Mouse (Mus musculus): ENCODE measurements around the gene 1700028P14Rik. TPM values are rescaled to one million over a fixed set of nuclear protein-coding genes. Genes with fewer than 3 reads are reported as not detected.

1700028P14Rik gene
- polyA plus RNA-seq, 1 experiment from 2014 or later = not detected

- H3K27ac ChIP-seq (replicated peaks) = no peak overlapping the region
- DNase-seq (ENCODE audit: low spot score) (no peak), ATAC-seq (ENCODE audit: low FRiP score, low TSS enrichment) (no peak)
- H3K9ac ChIP-seq (ENCODE audit: low read length) = no peak overlapping the region
- H3K36me3 ChIP-seq (ENCODE audit: control insufficient read depth, insufficient read depth, low read length) = no peaks in the 10 kb centered on the region
- no peaks in the 10 kb centered on the region for H3K27me3 ChIP-seq (ENCODE audit: control insufficient read depth, insufficient read depth, low read length)
- TF ChIP-seq EP300 (optimal IDR thresholded peaks at IDR 0.05) (no peak), CTCF (IDR thresholded peaks at IDR 0.05; ENCODE audit: low read depth) (peak; percentile 68)
- no peaks in the 10 kb centered on the region for H3K9me3 ChIP-seq (ENCODE audit: control insufficient read depth, low read length)
- H3K4me1 ChIP-seq (replicated peaks; ENCODE audit: control insufficient read depth, insufficient read depth) = no peaks in the 10 kb centered on the region
- H3K4me3 ChIP-seq (ENCODE audit: low read depth, low read length) = no peak overlapping the region
- H3K4me2 ChIP-seq (replicated peaks; ENCODE audit: low read depth) = no peak overlapping the region
These were observed 107.0 kb downstream of the 1700028P14Rik start for GRCm38 (mm10) chr19:23545604-23546003.

DNA sequence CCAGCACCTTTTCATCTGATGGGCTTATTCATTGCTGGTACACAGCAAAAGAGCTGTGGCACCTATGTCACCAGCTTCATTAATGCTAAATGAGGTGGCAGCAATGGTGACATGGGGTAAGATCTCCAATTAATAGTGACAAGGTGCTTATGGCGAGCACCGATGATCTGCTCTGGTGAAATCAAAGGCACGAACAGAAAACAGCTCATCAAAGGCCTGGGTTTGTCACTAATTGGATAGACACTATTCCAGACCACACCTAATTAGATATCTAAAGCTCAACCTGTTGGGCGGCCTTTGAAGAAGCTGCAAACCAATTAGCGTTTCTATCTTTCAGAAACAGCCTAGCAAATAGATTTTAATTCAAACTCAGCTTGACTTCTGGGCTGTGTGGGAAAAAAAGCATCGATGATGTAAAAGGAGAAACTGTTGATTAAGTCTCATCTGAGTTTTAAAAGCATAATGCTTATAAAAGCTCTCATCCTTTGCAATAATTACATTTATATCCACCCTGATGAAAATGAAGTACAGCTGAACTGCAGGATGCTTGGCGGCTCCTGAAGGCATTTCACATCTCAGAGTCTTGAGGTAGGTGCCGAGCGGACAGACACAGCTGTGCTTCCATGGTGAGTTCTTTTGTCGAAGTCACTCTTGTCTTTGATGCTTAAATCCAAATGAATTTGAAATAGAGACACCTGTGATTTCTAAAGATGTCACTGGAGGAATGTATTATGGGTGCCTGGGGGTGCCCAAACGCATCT lies 109.2 kb downstream of the 1700028P14Rik start:
- Histone ChIP-seq H3K4me3 (ENCODE audit: low read depth, low read length) (no peak overlapping the region), H3K4me2 (replicated peaks; ENCODE audit: low read depth) (no peak overlapping the region), H3K36me3 (ENCODE audit: control insufficient read depth, insufficient read depth, low read length) (no peaks in the 10 kb centered on the region), H3K4me1 (replicated peaks; ENCODE audit: control insufficient read depth, insufficient read depth) (no peaks in the 10 kb centered on the region), H3K27ac (replicated peaks) (no peak overlapping the region), H3K9me3 (ENCODE audit: control insufficient read depth, low read length) (no peaks in the 10 kb centered on the region), H3K27me3 (ENCODE audit: control insufficient read depth, insufficient read depth, low read length) (no peaks in the 10 kb centered on the region), H3K9ac (ENCODE audit: low read length) (no peak overlapping the region)
- 78% methylated on average over 11 of the region's 11 CpGs for WGBS
- DNase-seq (ENCODE audit: low spot score) (no peak), ATAC-seq (ENCODE audit: low FRiP score, low TSS enrichment) (no peak)
- TF ChIP-seq EP300 (optimal IDR thresholded peaks at IDR 0.05) (no peak), CTCF (IDR thresholded peaks at IDR 0.05; ENCODE audit: low read depth) (no peak)

GRCm38 (mm10) chr19:23542759-23543158 lies 109.9 kb downstream of the 1700028P14Rik start:
- DNase-seq (ENCODE audit: low spot score) (no peak), ATAC-seq (ENCODE audit: low FRiP score, low TSS enrichment) (no peak)
- H3K9ac ChIP-seq (ENCODE audit: low read length) = no peak overlapping the region
- no peaks in the 10 kb centered on the region for H3K36me3 ChIP-seq (ENCODE audit: control insufficient read depth, insufficient read depth, low read length)
- TF ChIP-seq EP300 (optimal IDR thresholded peaks at IDR 0.05) = no peak
- no peak for TF ChIP-seq CTCF (IDR thresholded peaks at IDR 0.05; ENCODE audit: low read depth)
- no peaks in the 10 kb centered on the region for H3K9me3 ChIP-seq (ENCODE audit: control insufficient read depth, low read length)
- H3K4me1 ChIP-seq (replicated peaks; ENCODE audit: control insufficient read depth, insufficient read depth) = no peaks in the 10 kb centered on the region
- WGBS = 89% methylated on average over 4 of the region's 4 CpGs
- H3K27me3 ChIP-seq (ENCODE audit: control insufficient read depth, insufficient read depth, low read length) = no peaks in the 10 kb centered on the region
- H3K27ac ChIP-seq (replicated peaks) = no peak overlapping the region
- H3K4me2 ChIP-seq (replicated peaks; ENCODE audit: low read depth) = no peak overlapping the region
- H3K4me3 ChIP-seq (ENCODE audit: low read depth, low read length) = no peak overlapping the region

- 89% methylated on average over 3 of the region's 3 CpGs for WGBS
- TF ChIP-seq CTCF (IDR thresholded peaks at IDR 0.05; ENCODE audit: low read depth) (no peak), EP300 (optimal IDR thresholded peaks at IDR 0.05) (no peak)
- no peaks in the 10 kb centered on the region for H3K36me3 ChIP-seq (ENCODE audit: control insufficient read depth, insufficient read depth, low read length)
- H3K4me2 ChIP-seq (replicated peaks; ENCODE audit: low read depth) = no peak overlapping the region
- no peaks in the 10 kb centered on the region for H3K9me3 ChIP-seq (ENCODE audit: control insufficient read depth, low read length)
- DNase-seq (ENCODE audit: low spot score) (no peak), ATAC-seq (ENCODE audit: low FRiP score, low TSS enrichment) (no peak)
- no peaks in the 10 kb centered on the region for H3K4me1 ChIP-seq (replicated peaks; ENCODE audit: control insufficient read depth, insufficient read depth)
- H3K9ac ChIP-seq (ENCODE audit: low read length) = no peak overlapping the region
- H3K27me3 ChIP-seq (ENCODE audit: control insufficient read depth, insufficient read depth, low read length) = no peaks in the 10 kb centered on the region
- no peak overlapping the region for H3K27ac ChIP-seq (replicated peaks)
- H3K4me3 ChIP-seq (ENCODE audit: low read depth, low read length) = no peak overlapping the region
These were observed 116.9 kb downstream of the 1700028P14Rik start for GRCm38 (mm10) chr19:23535700-23536099.

DNA sequence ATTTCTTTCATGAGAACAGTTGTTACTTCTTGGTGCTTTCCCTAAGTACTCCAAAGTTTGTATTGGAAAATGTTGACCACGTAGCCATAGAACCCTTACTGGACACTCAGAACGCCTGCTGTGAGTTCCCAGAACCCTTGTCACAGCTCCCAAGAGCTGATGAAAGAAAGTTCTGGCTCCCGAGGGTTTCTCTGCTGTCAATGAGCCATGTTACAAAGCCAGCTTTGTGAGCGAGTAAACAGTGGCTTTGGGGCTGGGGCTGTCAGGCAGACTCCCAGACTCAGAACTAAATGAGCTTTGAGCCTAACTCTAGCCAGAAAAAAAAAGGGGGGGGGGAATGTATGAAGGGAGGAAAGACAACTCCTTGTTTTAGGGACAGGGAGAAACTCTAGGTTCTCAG lies 120.7 kb downstream of the 1700028P14Rik start:
- no peaks in the 10 kb centered on the region for H3K27me3 ChIP-seq (ENCODE audit: control insufficient read depth, insufficient read depth, low read length)
- H3K36me3 ChIP-seq (ENCODE audit: control insufficient read depth, insufficient read depth, low read length) = no peaks in the 10 kb centered on the region
- DNase-seq (ENCODE audit: low spot score) = peak; percentile 16
- no peak overlapping the region for H3K27ac ChIP-seq (replicated peaks)
- no peak overlapping the region for H3K4me3 ChIP-seq (ENCODE audit: low read depth, low read length)
- H3K4me1 ChIP-seq (replicated peaks; ENCODE audit: control insufficient read depth, insufficient read depth) = no peaks in the 10 kb centered on the region
- no peak overlapping the region for H3K9ac ChIP-seq (ENCODE audit: low read length)
- TF ChIP-seq CTCF (IDR thresholded peaks at IDR 0.05; ENCODE audit: low read depth) = no peak
- TF ChIP-seq EP300 (optimal IDR thresholded peaks at IDR 0.05) = no peak
- no peaks in the 10 kb centered on the region for H3K9me3 ChIP-seq (ENCODE audit: control insufficient read depth, low read length)
- ATAC-seq (ENCODE audit: low FRiP score, low TSS enrichment) = no peak
- 20% methylated on average over 4 of the region's 4 CpGs for WGBS
- H3K4me2 ChIP-seq (replicated peaks; ENCODE audit: low read depth) = no peak overlapping the region

DNA sequence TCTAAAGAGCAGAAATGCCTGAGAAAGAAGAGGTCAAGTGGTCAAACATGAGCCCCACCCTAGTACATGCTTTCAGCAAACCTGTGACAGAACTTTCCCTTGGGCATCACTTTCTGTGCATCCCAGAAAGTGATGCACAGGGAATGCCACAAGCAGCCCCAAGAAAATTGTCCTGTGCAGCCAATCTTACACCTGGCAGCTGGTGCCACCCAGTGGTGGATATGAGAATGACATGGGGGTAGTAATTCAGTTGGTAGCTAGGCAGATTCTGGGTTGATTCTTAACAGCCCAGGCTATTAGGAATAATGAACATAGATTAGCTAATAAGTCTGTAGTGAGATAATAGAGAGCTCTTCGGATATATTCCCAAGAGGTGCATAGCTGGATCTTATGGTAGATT lies 128.9 kb downstream of the 1700028P14Rik start:
- no peak overlapping the region for H3K27ac ChIP-seq (replicated peaks)
- H3K4me2 ChIP-seq (replicated peaks; ENCODE audit: low read depth) = no peak overlapping the region
- no peak overlapping the region for H3K4me3 ChIP-seq (ENCODE audit: low read depth, low read length)
- H3K27me3 ChIP-seq (ENCODE audit: control insufficient read depth, insufficient read depth, low read length) = no peaks in the 10 kb centered on the region
- no peaks in the 10 kb centered on the region for H3K9me3 ChIP-seq (ENCODE audit: control insufficient read depth, low read length)
- ATAC-seq (ENCODE audit: low FRiP score, low TSS enrichment) = no peak
- TF ChIP-seq EP300 (optimal IDR thresholded peaks at IDR 0.05) (no peak), CTCF (IDR thresholded peaks at IDR 0.05; ENCODE audit: low read depth) (peak; percentile 96)
- WGBS = 0% methylated on average over 1 of the region's 1 CpGs
- H3K36me3 ChIP-seq (ENCODE audit: control insufficient read depth, insufficient read depth, low read length) = no peaks in the 10 kb centered on the region
- peak; percentile 66 for DNase-seq (ENCODE audit: low spot score)
- H3K9ac ChIP-seq (ENCODE audit: low read length) = no peak overlapping the region
- H3K4me1 ChIP-seq (replicated peaks; ENCODE audit: control insufficient read depth, insufficient read depth) = no peaks in the 10 kb centered on the region

Data from stomach, postnatal 0 days (tissue).